Mouse (Mus musculus) neural tube, embryonic 12.5 days (tissue): ENCODE measurements around the gene Sf3b5. TPM values are rescaled to one million over a fixed set of nuclear protein-coding genes. Genes with fewer than 3 reads are reported as not detected.
A peak's percentile ranks its signal among the peaks of the same experiment; 100 is the strongest.
"Not testable (repeated sequence)": the region's sequence is repeated elsewhere in the genome, so short reads cannot be mapped to it uniquely, and the experiment has no call there.

Experiments
- ATAC-seq: fragments of 200-750 bp; cut with Nextera tagmentation; 2 replicates; pipeline ENCODE4 v1.8.0; 2017; ENCODE audit warnings: low read depth, mild to moderate bottlenecking, moderate TSS enrichment, moderate library complexity; ENCODE audit not compliant: low FRiP score
- H3K27ac ChIP-seq: fragments of 300-500 bp; sonication (generic); 2 replicates; pipeline ENCODE4 v1.5.1; 2016
- H3K27me3 ChIP-seq: fragments of 300-500 bp; sonication (generic); replicated peaks from 2 replicates; pipeline ENCODE4 v1.6.1; 2016; ENCODE audit warnings: mild to moderate bottlenecking
- H3K36me3 ChIP-seq: fragments of 300-500 bp; sonication (generic); 2 replicates; pipeline ENCODE4 v1.6.1; 2016; ENCODE audit warnings: mild to moderate bottlenecking
- H3K4me1 ChIP-seq: fragments of 300-500 bp; sonication (generic); 2 replicates; pipeline ENCODE4 v1.6.1; 2016
- H3K4me2 ChIP-seq: fragments of 300-500 bp; sonication (generic); replicated peaks from 2 replicates; pipeline ENCODE4 v1.6.1; 2016; ENCODE audit warnings: mild to moderate bottlenecking
- H3K4me3 ChIP-seq: fragments of 300-500 bp; sonication (generic); 2 replicates; pipeline ENCODE4 v1.5.1; 2016
- H3K9ac ChIP-seq: fragments of 300-500 bp; sonication (generic); 2 replicates; pipeline ENCODE4 v1.6.1; 2016; ENCODE audit warnings: mild to moderate bottlenecking
- H3K9me3 ChIP-seq: fragments of 300-500 bp; sonication (generic); 2 replicates; pipeline ENCODE4 v1.6.1; 2016; ENCODE audit warnings: mild to moderate bottlenecking
- WGBS: fragments of 180-500 bp; shearing (Covaris S2); methylation state at CpG from one replicate; pipeline ENCODE4 v1.1.7; 2016; 5-methylcytosine and 5-hydroxymethylcytosine counted together
- polyA plus RNA-seq: library from polyadenylated mRNA; unstranded; fragments of >200 nt; fragmentation: Nextera tagmentation; extraction: Ambion mirVana; gene quantifications from 2 replicates; pipeline ENCODE4 v1.2.1, GENCODE M21; 2016

The Sf3b5 gene
- polyA plus RNA-seq, 1 experiment from 2014 or later: 30.4 TPM

DNA sequence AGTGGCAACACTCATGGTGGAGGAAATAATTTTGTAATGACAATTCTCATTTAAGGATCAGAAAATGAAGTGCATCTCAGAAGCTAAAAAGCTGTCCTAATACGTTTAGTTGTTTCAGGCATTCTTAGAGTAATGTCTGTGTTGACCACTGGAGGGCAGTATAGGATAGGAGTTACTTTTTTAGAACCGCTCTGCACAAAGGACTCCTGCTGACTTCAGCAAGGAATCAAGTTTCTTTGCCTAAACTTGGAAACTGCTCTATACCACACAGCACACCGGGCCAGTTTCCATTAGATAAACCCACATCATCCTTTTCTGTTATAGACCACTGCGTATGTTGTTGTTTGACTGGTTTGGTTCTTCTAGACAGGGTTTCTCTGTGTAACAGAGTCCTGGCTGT lies 11.4 kb downstream of the Sf3b5 start:
- Histone ChIP-seq H3K36me3 (no peaks in the 10 kb centered on the region), H3K9me3 (no peaks in the 10 kb centered on the region), H3K27ac (no peak overlapping the region), H3K27me3 (no peaks in the 10 kb centered on the region), H3K9ac (no peak overlapping the region), H3K4me1 (no peaks in the 10 kb centered on the region), H3K4me3 (no peak overlapping the region), H3K4me2 (no peak overlapping the region)
- ATAC-seq: no peak
- WGBS: 32% methylated on average over 4 of the region's 4 CpGs

DNA sequence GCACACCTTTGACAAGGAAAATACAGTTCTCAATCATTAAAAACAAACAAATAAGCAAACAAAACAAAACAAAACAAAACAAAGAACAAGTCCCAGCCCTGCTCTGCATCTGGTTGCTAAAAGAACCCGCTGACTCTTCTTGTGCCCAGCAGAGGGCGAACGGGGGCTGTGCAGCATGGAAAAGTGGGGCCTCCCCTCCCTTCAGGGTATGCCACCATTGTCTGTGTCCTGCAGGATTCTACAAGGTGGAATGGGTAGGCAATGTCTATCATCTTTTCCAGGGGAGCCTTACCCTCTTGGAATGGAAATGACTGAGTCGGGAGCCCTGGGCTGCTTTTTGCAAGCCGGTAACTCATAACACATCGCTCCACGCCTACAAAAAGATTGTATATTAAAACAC lies 13.4 kb downstream of the Sf3b5 start:
- no peak overlapping the region for H3K4me2 ChIP-seq
- WGBS: 62% methylated on average over 7 of the region's 7 CpGs
- H3K27me3 ChIP-seq: no peaks in the 10 kb centered on the region
- H3K36me3 ChIP-seq: no peaks in the 10 kb centered on the region
- H3K9me3 ChIP-seq: no peaks in the 10 kb centered on the region
- H3K27ac ChIP-seq: no peak overlapping the region
- ATAC-seq: 0 out of 2 replicates have a peak, but pooled peaks have one; percentile 10
- H3K9ac ChIP-seq: no peak overlapping the region
- H3K4me1 ChIP-seq: no peaks in the 10 kb centered on the region
- H3K4me3 ChIP-seq: no peak overlapping the region

DNA sequence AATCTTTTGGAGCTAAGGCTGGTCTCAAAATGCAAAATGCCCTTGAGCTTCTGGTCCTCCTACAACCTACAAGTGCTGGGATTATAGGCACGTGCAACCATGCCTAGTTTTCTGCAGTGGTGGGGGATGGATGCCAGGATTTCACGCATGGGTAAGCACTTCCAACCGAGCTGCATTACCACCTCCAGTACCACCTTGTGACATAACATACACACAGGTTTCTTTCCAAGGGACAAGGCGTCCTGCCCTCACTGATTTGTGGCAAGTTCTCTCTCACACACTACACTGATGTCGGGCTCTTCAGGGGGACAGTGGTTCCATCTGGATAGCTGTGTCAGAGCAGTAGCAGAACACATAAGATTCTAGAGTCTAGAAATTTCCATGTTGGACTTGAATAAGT lies 13.9 kb downstream of the Sf3b5 start:
- H3K36me3 ChIP-seq: no peaks in the 10 kb centered on the region
- H3K27me3 ChIP-seq: no peaks in the 10 kb centered on the region
- WGBS: 84% methylated on average over 5 of the region's 5 CpGs
- H3K4me3 ChIP-seq: no peak overlapping the region
- H3K9ac ChIP-seq: no peak overlapping the region
- no peak for ATAC-seq
- H3K9me3 ChIP-seq: no peaks in the 10 kb centered on the region
- H3K4me1 ChIP-seq: no peaks in the 10 kb centered on the region
- no peak overlapping the region for H3K4me2 ChIP-seq
- no peak overlapping the region for H3K27ac ChIP-seq

DNA sequence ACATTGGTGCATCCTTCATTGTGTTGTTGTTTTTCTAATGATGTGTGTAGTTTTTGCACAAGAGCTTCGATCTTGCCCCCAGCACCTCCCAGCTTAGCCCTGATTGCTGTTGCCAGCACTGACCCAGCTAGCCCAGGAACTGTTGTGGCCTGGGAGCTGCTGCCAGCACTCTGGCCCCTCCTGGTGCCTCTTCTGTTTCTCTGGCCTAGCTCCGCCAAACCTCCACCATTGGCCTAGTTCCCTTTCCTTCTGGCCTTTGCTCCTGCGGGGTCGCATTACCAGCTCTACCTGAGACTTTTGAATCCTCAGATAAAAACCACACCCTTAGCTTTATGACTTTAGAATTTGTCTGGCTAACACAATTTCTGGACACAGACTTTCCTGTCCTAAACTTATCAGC lies 17.0 kb downstream of the Sf3b5 start:
- no peak overlapping the region for H3K4me2 ChIP-seq
- no peaks in the 10 kb centered on the region for H3K4me1 ChIP-seq
- 89% methylated on average over 4 of the region's 4 CpGs for WGBS
- H3K27me3 ChIP-seq: no peaks in the 10 kb centered on the region
- no peak overlapping the region for H3K4me3 ChIP-seq
- no peak overlapping the region for H3K9ac ChIP-seq
- ATAC-seq: no peak
- no peaks in the 10 kb centered on the region for H3K9me3 ChIP-seq
- H3K27ac ChIP-seq: no peak overlapping the region
- H3K36me3 ChIP-seq: no peaks in the 10 kb centered on the region

DNA sequence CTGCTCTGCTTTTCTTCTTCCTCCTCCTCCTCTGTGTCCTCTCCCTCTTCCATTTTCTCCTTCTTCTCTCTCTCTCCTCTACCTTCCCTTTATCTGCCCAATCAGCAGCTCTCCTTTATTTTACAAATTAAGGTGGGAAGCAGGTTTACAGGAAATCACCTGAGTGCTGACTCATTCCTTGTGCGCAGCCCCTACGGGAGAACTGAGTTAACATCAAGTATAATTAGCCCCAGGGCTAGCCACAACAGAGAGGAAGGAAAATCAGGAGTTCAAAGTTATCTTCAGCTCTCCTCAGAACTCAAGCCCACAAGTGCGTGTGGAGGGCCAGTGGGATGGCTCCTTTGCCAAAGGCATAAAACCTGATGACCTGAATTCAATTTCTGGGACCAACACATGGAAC lies 18.8 kb downstream of the Sf3b5 start:
- not testable (repeated sequence) for ATAC-seq, H3K4me2 ChIP-seq, H3K27ac ChIP-seq, H3K27me3 ChIP-seq, H3K4me1 ChIP-seq, H3K9me3 ChIP-seq, H3K36me3 ChIP-seq, H3K4me3 ChIP-seq, H3K9ac ChIP-seq
- WGBS: 81% methylated on average over 3 of the region's 3 CpGs

DNA sequence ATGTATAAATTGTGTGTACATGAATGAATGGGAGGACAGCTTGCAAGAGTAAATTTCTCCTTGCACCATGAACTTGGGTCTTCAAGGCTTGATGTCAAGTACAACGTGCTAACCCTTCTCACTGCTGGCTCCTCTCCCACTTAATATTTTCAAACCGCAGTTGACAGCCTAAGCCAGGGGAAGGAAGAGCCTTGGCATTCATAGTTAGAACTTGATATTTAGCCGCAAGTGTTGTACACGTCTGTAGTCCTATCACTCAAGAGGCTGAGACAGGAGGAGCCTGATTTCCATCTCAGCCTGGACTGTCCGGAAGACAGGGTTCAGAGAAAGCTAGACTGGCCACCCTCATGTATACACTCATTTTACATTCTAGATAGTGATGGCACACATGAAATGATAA lies 22.6 kb downstream of the Sf3b5 start:
- no peaks in the 10 kb centered on the region for H3K27me3 ChIP-seq
- ATAC-seq: no peak
- no peaks in the 10 kb centered on the region for H3K9me3 ChIP-seq
- no peak overlapping the region for H3K4me3 ChIP-seq
- 92% methylated on average over 5 of the region's 5 CpGs for WGBS
- H3K9ac ChIP-seq: no peak overlapping the region
- H3K4me1 ChIP-seq: no peaks in the 10 kb centered on the region
- H3K4me2 ChIP-seq: no peak overlapping the region
- H3K36me3 ChIP-seq: no peaks in the 10 kb centered on the region
- H3K27ac ChIP-seq: no peak overlapping the region

DNA sequence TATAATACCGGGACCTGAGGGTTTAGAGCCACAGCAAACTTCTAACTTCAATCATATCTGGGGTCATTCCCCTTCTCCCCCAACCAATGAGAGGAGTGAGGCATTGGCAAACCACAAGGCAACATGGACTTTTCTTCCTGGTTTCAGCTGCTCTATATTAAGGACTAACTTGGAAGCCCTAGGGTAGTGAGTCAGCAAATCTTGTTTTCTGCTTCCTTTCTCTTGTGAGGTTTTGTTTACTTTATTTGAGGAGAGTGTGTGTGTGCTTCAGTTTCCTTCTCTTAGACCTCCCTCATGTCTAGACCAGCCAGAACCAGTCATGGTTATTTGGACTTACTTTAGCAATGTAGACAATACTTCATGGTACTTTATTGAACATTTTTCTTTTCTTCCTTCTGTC lies 23.1 kb downstream of the Sf3b5 start:
- no peak for ATAC-seq
- Histone ChIP-seq H3K9ac (no peak overlapping the region), H3K4me3 (no peak overlapping the region), H3K4me2 (no peak overlapping the region), H3K27me3 (no peaks in the 10 kb centered on the region), H3K27ac (no peak overlapping the region), H3K9me3 (no peaks in the 10 kb centered on the region), H3K36me3 (no peaks in the 10 kb centered on the region), H3K4me1 (no peaks in the 10 kb centered on the region)
- WGBS: 95% methylated on average over 1 of the region's 1 CpGs

DNA sequence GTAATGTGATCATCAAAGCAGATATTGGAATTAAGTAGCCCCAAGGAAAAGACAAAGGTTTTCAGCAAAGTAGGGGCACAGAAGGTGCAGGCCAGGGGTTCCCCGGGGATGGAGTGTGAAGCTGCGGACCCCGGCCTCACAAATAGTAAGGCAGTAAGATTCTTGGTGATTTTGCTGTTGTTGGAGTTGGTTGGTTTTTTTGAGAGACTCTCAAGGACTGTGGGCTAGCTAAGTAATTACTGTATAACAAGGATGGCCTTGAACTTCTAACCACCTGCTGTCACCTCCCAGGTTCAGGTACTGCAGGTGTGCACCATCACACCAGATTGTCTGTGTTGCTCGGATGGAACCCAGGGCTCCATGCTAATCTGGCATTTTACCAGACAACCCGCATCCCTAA lies 24.3 kb downstream of the Sf3b5 start:
- H3K27me3 ChIP-seq: no peaks in the 10 kb centered on the region
- no peaks in the 10 kb centered on the region for H3K4me1 ChIP-seq
- H3K9ac ChIP-seq: no peak overlapping the region
- 94% methylated on average over 5 of the region's 5 CpGs for WGBS
- H3K4me2 ChIP-seq: no peak overlapping the region
- H3K4me3 ChIP-seq: no peak overlapping the region
- H3K27ac ChIP-seq: no peak overlapping the region
- no peaks in the 10 kb centered on the region for H3K9me3 ChIP-seq
- no peak for ATAC-seq
- H3K36me3 ChIP-seq: no peaks in the 10 kb centered on the region

DNA sequence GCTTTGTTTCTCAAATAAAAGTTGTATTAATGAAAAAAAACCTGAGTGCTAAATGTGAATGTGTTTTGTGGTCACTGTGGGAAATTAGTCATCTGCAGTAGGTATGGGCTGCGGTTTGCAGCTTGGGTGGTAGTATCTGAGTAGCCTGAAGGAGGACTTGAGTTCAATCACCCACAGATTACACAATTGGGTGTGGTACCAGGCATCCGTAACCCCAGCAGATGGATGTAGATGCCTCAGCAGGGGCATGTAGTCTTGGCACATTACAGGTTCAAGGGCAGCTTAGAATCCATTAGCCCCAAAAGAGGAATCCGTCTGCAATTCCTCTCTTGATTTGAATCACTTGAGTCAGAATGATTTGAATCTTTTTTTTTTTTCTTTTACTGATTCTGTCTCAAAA lies 30.1 kb downstream of the Sf3b5 start:
- no peak for ATAC-seq
- 87% methylated on average over 3 of the region's 3 CpGs for WGBS
- H3K27ac ChIP-seq: no peak overlapping the region
- no peaks in the 10 kb centered on the region for H3K4me1 ChIP-seq
- H3K27me3 ChIP-seq: no peaks in the 10 kb centered on the region
- no peak overlapping the region for H3K4me2 ChIP-seq
- H3K4me3 ChIP-seq: no peak overlapping the region
- no peaks in the 10 kb centered on the region for H3K9me3 ChIP-seq
- no peak overlapping the region for H3K9ac ChIP-seq
- H3K36me3 ChIP-seq: no peaks in the 10 kb centered on the region

DNA sequence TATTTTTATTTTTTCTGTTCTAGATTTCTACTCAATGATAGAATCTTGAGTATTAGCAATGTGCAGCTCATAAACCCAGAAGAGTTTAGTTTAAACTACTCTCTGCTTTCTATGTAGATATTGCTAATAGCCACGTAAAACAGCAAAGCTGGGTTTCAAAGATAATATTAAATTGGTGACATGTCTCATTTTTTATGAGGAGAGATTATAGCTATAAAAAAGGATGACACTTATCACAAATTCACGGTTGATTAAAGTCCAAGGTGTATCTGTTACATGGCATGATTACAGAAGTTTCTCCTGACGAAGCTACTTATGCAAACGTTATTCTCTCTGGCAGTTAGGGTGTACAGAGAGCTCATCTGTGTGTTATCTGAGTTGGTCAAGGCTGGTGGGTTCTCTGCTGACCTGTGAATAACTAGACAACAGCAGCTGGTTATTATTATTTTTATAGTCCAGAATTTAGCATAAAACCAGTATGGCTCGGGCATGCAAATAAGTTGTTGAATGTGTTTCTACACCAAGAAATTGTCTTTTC lies 34.6 kb downstream of the Sf3b5 start:
- ATAC-seq: no peak
- no peak overlapping the region for H3K9ac ChIP-seq
- no peaks in the 10 kb centered on the region for H3K36me3 ChIP-seq
- no peaks in the 10 kb centered on the region for H3K9me3 ChIP-seq
- no peaks in the 10 kb centered on the region for H3K27me3 ChIP-seq
- no peak overlapping the region for H3K4me2 ChIP-seq
- H3K4me3 ChIP-seq: no peak overlapping the region
- H3K27ac ChIP-seq: no peak overlapping the region
- H3K4me1 ChIP-seq: no peaks in the 10 kb centered on the region
- WGBS: 89% methylated on average over 5 of the region's 5 CpGs

DNA sequence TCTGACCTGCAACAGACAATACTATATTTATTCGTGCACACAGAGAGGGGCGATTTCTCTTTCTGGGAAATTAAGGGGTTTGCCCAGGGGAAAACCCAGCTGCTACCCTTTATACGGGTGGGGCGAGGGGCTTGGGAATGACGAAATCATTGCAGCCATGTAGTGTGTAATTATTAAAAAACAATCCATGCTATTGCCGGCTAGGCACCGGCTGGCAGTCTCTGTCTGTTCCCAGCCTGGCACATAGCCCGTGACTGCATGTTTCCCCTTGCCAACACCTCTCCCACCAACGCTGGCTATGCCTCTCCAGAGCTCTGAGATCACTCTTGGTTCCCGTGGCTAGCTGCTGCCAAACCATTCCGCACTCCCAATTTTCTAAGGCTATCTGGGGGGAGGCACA lies 39.5 kb downstream of the Sf3b5 start:
- H3K36me3 ChIP-seq: no peaks in the 10 kb centered on the region
- H3K27ac ChIP-seq: no peak overlapping the region
- H3K9me3 ChIP-seq: no peaks in the 10 kb centered on the region
- 92% methylated on average over 11 of the region's 11 CpGs for WGBS
- H3K4me3 ChIP-seq: no peak overlapping the region
- no peak overlapping the region for H3K9ac ChIP-seq
- no peak overlapping the region for H3K4me2 ChIP-seq
- ATAC-seq: no peak
- no peaks in the 10 kb centered on the region for H3K27me3 ChIP-seq
- no peaks in the 10 kb centered on the region for H3K4me1 ChIP-seq

DNA sequence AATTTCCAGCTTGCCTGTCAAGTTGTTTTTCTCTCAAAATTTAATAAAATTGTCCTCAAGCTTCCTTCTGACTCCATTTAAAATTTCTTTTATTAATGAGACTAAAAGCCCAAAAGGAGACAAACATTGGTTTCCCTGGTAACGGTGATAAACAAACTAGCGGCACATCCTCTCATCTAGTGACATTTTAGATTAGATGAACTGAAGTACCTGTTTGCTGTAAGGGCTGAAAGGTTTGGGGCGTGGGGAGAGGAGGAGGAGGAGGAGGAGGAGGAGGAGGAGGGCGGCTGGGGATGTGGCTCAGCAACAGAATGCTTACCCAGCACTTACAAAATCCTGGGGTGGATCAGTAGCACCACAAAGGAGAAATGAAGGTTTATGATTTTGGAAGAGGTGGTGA lies 42.7 kb downstream of the Sf3b5 start:
- no peak overlapping the region for H3K4me3 ChIP-seq
- no peaks in the 10 kb centered on the region for H3K4me1 ChIP-seq
- no peaks in the 10 kb centered on the region for H3K36me3 ChIP-seq
- H3K27me3 ChIP-seq: no peaks in the 10 kb centered on the region
- ATAC-seq: no peak
- 50% methylated on average over 4 of the region's 4 CpGs for WGBS
- no peak overlapping the region for H3K27ac ChIP-seq
- H3K9me3 ChIP-seq: no peaks in the 10 kb centered on the region
- H3K4me2 ChIP-seq: no peak overlapping the region
- no peak overlapping the region for H3K9ac ChIP-seq

DNA sequence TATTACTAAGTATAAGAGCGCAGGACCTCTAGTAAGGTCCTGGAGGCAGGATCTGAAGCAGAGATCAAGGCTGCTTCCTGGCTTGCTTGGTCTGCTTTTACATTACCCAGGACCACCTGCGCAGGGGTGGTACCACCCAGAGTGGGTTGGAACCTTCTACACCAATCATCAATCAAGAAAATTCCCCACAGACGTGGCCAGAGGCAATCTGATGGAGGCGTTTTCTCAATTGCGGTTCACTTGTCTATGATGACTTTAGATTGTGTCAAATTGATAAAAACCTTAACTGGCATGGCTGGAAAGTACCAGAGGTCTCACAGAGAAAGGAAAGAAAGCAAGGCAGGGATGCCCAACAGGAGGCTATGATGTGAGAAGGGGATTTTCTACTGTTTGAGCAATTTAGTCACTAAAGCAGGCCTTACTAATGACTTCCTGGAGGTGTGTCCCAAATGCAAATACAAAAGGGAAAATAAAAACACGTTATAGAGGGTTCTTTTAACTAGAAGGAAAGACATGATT lies 51.8 kb downstream of the Sf3b5 start:
- Histone ChIP-seq H3K9me3 (no peaks in the 10 kb centered on the region), H3K36me3 (no peaks in the 10 kb centered on the region), H3K4me1 (peaks cover 6% of the 10 kb centered on the region), H3K9ac (no peak overlapping the region), H3K27me3 (peaks cover 24% of the 10 kb centered on the region), H3K4me2 (no peak overlapping the region), H3K4me3 (no peak overlapping the region), H3K27ac (no peak overlapping the region)
- no peak for ATAC-seq
- 79% methylated on average over 6 of the region's 6 CpGs for WGBS
